Mouse (Mus musculus) megakaryocyte, embryonic 14.5 days (primary cell): ENCODE data around the gene Kcne1l.

Source experiments
- FLI1 ChIP-seq: IDR thresholded peaks from 2 replicates; pipeline ENCODE4 v1.6.1; 2012; ENCODE audit warnings: low read length, inconsistent platforms, mixed read lengths
- GATA1 ChIP-seq: IDR thresholded peaks from 3 replicates; pipeline ENCODE4 v1.6.1; 2012; ENCODE audit warnings: mixed read lengths, low read length, inconsistent platforms, borderline replicate concordance

DNA sequence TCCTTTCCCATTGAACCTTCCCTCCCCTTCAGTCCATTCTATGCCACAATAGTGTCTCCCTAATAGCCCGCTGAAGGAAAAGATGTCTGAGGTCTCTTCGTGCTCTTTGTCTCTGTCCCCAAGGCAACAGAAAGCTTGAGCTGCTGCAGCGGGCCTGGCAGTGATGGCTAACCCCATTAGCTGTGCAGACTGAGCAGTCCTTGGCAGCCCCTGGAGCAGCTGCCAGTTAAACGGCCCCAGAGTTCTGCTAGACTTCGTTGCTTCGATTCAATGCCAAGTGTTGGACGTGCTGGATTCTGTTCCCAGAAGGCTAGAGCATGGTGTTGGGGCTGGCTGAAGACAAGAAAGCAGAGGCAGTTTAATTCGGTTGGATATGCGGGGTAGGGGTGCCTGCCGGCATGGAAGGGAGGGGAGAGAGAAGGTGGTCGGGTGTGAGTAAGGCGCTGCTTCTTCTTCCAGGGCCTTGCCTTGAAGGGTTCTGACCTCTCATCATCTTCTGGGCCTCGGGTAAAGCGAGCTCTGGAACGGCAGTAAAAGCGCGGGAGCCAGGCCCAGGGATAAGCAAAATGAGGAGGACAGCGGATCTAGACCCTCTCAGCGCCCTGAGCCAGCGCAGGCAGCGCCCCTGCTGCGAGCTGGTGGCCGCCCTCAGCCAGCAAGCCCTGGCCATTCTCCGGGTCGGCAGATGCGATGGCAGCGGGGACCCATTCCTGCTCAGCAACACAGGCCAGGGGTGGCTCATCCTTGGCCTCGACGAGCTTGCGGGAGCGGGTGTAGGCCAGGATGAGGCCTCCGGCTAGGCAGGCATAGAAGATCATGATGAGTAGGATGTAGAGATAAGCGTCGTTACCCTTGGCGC lies 855 bp downstream of the Kcne1l start:
- TF ChIP-seq GATA1: no peak
- no peak for TF ChIP-seq FLI1
